Mouse (Mus musculus) brain, embryonic 14.5 days (tissue): ENCODE measurements at regions not wholly inside any gene's neighbourhood (a gene's known extent, or its start where the extent isn't known, plus 50 kb on each side); places are given as distances from the start of the nearest gene placed in this dataset.
A peak's percentile ranks its signal among the peaks of the same experiment; 100 is the strongest.

ENCODE experiments used
- DNase-seq: peaks from one replicate; pipeline ENCODE4 v3.0.0-alpha.2; 2011; ENCODE audit warnings: low read depth
- CTCF ChIP-seq: fragments of 200-500 bp; IDR thresholded peaks from 2 replicates; pipeline ENCODE4 v1.5.1; 2012; ENCODE audit warnings: inconsistent platforms, mild to moderate bottlenecking, moderate library complexity, borderline replicate concordance; ENCODE audit not compliant: insufficient read depth, insufficient read length; ENCODE audit errors: extremely low read depth
- POLR2A ChIP-seq: fragments of 200-500 bp; IDR thresholded peaks from 2 replicates; pipeline ENCODE4 v1.6.1; 2012; ENCODE audit warnings: mild to moderate bottlenecking, inconsistent platforms, borderline replicate concordance; ENCODE audit not compliant: poor library complexity, insufficient read depth, insufficient read length, severe bottlenecking; ENCODE audit errors: extremely low read depth

GRCm38 (mm10) chr6:55627228-55627627, 53.8 kb downstream of the Neurod6 start:
- DNase-seq, result no peak
- TF ChIP-seq POLR2A, result no peak
- no peak for TF ChIP-seq CTCF

- no peak for TF ChIP-seq POLR2A
- no peak for TF ChIP-seq CTCF
- no peak for DNase-seq
These were observed 60.7 kb downstream of the Neurod6 start for GRCm38 (mm10) chr6:55620366-55620765.

GRCm38 (mm10) chr6:55617922-55618481, 63.1 kb downstream of the Neurod6 start:
- TF ChIP-seq POLR2A (no peak), CTCF (no peak)
- peak; percentile 95 for DNase-seq

- TF ChIP-seq CTCF (no peak), POLR2A (no peak)
- peak; percentile 53 for DNase-seq
These were observed 70.7 kb downstream of the Neurod6 start for GRCm38 (mm10) chr6:55610395-55610794.

DNA sequence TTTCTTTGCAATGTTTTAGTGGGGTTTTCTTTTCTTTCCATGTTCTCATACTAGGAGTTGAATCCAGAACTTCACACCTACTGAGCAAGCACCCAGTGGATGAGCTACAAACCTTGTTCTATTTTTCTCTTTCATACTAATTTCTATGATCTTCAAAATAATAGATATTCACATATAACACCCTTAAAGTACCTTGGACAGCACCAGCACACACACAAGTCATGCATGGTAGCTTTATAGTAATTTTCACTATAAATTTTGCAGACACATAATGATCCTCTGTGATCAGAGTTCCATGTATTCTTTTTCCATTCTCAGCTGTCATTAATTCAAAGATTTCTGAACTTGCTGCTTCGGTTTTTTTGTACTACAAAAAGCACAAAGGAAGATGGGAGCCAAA, 71.1 kb downstream of the Neurod6 start:
- TF ChIP-seq CTCF, result no peak
- no peak for TF ChIP-seq POLR2A

GRCm38 (mm10) chr6:55609053-55609452, 72.0 kb downstream of the Neurod6 start:
- TF ChIP-seq POLR2A, result no peak
- TF ChIP-seq CTCF, result no peak
- no peak for DNase-seq

More for the DNA sequence above, 71.1 kb downstream of the Neurod6 start:
- DNase-seq, result no peak

DNA sequence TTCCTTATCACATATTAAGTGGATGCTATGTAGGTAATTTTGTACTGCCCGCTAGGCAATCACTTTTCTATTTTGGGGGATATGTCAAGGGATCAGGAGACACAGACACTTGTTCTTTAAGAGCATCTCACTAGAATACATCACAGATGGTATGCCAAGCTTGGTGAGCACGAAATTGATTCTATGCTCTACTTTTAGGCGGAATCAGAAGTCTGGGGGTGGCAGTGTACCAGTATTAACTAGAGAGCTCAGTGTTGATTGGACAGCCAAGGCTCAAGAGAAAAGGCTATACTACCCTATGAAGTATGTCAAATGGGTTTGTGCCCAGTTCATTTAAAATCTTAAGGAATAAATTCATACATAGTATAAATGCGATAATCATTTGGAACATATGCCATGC, 84.0 kb downstream of the Neurod6 start:
- TF ChIP-seq POLR2A (no peak), CTCF (no peak)
- no peak for DNase-seq

DNA sequence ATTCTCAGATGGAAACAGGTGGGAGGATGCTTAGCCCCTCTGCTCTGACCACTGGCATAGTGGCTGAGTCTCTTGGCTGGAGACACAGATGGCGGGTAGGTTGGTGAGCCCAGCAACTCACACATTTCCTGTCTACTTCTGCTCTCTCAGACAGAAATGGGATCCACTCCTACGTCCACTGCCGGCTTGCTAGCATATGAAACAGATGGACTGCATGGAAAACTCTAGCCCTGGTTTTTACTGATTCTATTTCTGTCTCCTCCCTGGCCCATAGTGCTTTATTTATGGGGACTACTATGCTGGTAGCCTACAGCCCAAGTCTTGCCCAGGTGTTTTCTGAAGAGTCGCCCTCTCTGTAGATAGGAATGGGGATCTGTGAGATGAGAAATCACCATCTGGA, 88.9 kb downstream of the Neurod6 start:
- DNase-seq, result no peak
- TF ChIP-seq CTCF, result no peak
- TF ChIP-seq POLR2A, result no peak

DNA sequence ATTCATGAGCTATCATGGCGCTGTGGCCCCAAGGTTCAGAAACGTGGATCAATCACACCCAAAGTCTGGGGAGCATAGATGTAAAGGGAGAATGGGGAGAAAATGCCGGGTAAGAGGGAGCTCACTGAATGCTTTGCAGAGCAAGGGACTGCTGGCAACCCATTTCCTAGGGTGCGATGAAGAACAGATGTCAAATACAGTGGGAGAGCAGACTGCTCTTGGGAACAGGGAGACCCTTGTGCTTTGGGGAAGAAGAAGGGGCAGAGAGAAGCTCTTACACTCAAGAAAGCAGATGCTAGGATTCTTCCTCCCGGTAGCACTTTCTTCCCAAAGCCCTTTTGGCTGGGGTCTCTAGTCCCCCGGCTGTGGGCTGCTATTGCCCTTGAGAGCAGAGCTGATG, 100.0 kb downstream of the Neurod6 start:
- TF ChIP-seq POLR2A (no peak), CTCF (no peak)
- DNase-seq, result peak; percentile 72

- TF ChIP-seq CTCF, result no peak
- no peak for TF ChIP-seq POLR2A
- DNase-seq, result peak; percentile 89
These were observed 101.0 kb downstream of the Neurod6 start for GRCm38 (mm10) chr6:55580036-55580435.

DNA sequence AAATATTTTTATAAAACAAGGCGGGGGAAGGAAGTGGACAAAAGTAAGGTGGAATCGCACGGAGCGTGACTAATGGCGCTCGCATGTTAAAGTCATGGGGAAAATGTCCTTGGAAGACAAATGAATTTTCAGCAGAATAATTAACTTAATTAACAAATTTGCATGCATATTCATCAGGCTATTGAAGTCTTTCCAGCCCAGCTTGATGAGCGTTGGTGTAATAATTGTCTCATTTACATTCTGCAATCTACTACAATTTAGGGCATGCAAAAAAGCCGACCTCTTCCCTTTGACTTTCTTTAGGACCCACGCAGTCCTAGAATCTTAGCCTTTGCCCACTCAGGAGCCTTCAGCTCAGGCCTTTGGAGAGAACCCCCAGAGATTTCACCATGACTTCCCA, 101.5 kb downstream of the Neurod6 start:
- peak; percentile 92 for DNase-seq
- no peak for TF ChIP-seq CTCF
- TF ChIP-seq POLR2A, result no peak

GRCm38 (mm10) chr6:55579105-55579504, 102.0 kb downstream of the Neurod6 start:
- TF ChIP-seq CTCF, result no peak
- no peak for TF ChIP-seq POLR2A
- DNase-seq, result peak; percentile 86
